Mouse (Mus musculus): Measurements from ENCODE around the gene Adam23.

The Adam23 gene

GRCm38 (mm10) chr1:63486646-63487045 is 41.0 kb downstream of the Adam23 start:
- DNase-seq, result no peak

GRCm38 (mm10) chr1:63491001-63491400 is 45.3 kb downstream of the Adam23 start:
- no peak for DNase-seq

GRCm38 (mm10) chr1:63493325-63493724 is 47.6 kb downstream of the Adam23 start:
- no peak for DNase-seq

- DNase-seq, result no peak
Observed at GRCm38 (mm10) chr1:63507386-63507785, 61.7 kb downstream of the Adam23 start.

GRCm38 (mm10) chr1:63508801-63509200 is 63.1 kb downstream of the Adam23 start:
- no peak for DNase-seq

- DNase-seq, result no peak
Observed at GRCm38 (mm10) chr1:63511416-63511815, 65.7 kb downstream of the Adam23 start.

GRCm38 (mm10) chr1:63517800-63518199 is 72.1 kb downstream of the Adam23 start:
- DNase-seq, result no peak

- no peak for DNase-seq
Observed at GRCm38 (mm10) chr1:63518814-63519213, 73.1 kb downstream of the Adam23 start.

GRCm38 (mm10) chr1:63529901-63530300 is 84.2 kb downstream of the Adam23 start:
- DNase-seq, result no peak

- no peak for DNase-seq
Observed at GRCm38 (mm10) chr1:63534271-63534827, 88.7 kb downstream of the Adam23 start.

- DNase-seq, result no peak
Observed at GRCm38 (mm10) chr1:63539884-63540613, 94.4 kb downstream of the Adam23 start.

- no peak for DNase-seq
Observed at GRCm38 (mm10) chr1:63544122-63544521, 98.4 kb downstream of the Adam23 start.

GRCm38 (mm10) chr1:63553039-63553438 is 107.3 kb downstream of the Adam23 start:
- no peak for DNase-seq

- DNase-seq, result no peak
Observed at GRCm38 (mm10) chr1:63561772-63562520, 116.3 kb downstream of the Adam23 start.

- DNase-seq, result no peak
Observed at GRCm38 (mm10) chr1:63563928-63564327, 118.2 kb downstream of the Adam23 start.

- DNase-seq, result no peak
Observed at GRCm38 (mm10) chr1:63566501-63566900, 120.8 kb downstream of the Adam23 start.

- DNase-seq, result no peak
Observed at GRCm38 (mm10) chr1:63567031-63567430, 121.3 kb downstream of the Adam23 start.

GRCm38 (mm10) chr1:63572229-63572628 is 126.5 kb downstream of the Adam23 start:
- DNase-seq, result no peak

GRCm38 (mm10) chr1:63573432-63573831 is 127.7 kb downstream of the Adam23 start:
- no peak for DNase-seq

- no peak for DNase-seq
Observed at GRCm38 (mm10) chr1:63573864-63574611, 128.3 kb downstream of the Adam23 start.

- no peak for DNase-seq
Observed at GRCm38 (mm10) chr1:63576803-63577202, 131.1 kb downstream of the Adam23 start.

GRCm38 (mm10) chr1:63579153-63579552 is 133.5 kb downstream of the Adam23 start:
- no peak for DNase-seq

- DNase-seq, result no peak
Observed at GRCm38 (mm10) chr1:63586869-63587268, 141.2 kb downstream of the Adam23 start.
